Mouse (Mus musculus) hindbrain, embryonic 13.5 days (tissue): Measurements from ENCODE around the gene Clip1. TPM values are rescaled to one million over a fixed set of nuclear protein-coding genes. Genes with fewer than 3 reads are reported as not detected.

ENCODE experiments used
- ATAC-seq: fragments of 200-750 bp; cut with Nextera tagmentation; 2 replicates; pipeline ENCODE4 v1.8.0; 2017; ENCODE audit warnings: moderate TSS enrichment; ENCODE audit not compliant: low FRiP score
- H3K27ac ChIP-seq: fragments of 300-500 bp; sonication (generic); 2 replicates; pipeline ENCODE4 v1.5.1; 2015; ENCODE audit warnings: inconsistent platforms, mild to moderate bottlenecking, moderate library complexity
- H3K27me3 ChIP-seq: fragments of 300-500 bp; sonication (generic); 2 replicates; pipeline ENCODE4 v1.6.1; 2015; ENCODE audit warnings: mild to moderate bottlenecking, inconsistent platforms
- H3K36me3 ChIP-seq: fragments of 300-500 bp; sonication (generic); 2 replicates; pipeline ENCODE4 v1.6.1; 2015; ENCODE audit warnings: mild to moderate bottlenecking, inconsistent platforms
- H3K4me1 ChIP-seq: fragments of 300-500 bp; sonication (generic); replicated peaks from 2 replicates; pipeline ENCODE4 v1.6.1; 2015; ENCODE audit warnings: inconsistent platforms
- H3K4me2 ChIP-seq: fragments of 300-500 bp; sonication (generic); 2 replicates; pipeline ENCODE4 v1.6.1; 2015; ENCODE audit warnings: inconsistent platforms, mild to moderate bottlenecking, moderate library complexity
- H3K4me3 ChIP-seq: fragments of 300-500 bp; sonication (generic); 2 replicates; pipeline ENCODE4 v1.5.1; 2015; ENCODE audit warnings: mild to moderate bottlenecking, inconsistent platforms
- H3K9ac ChIP-seq: fragments of 300-500 bp; sonication (generic); 2 replicates; pipeline ENCODE4 v1.6.1; 2015; ENCODE audit warnings: mild to moderate bottlenecking, inconsistent platforms
- H3K9me3 ChIP-seq: fragments of 300-500 bp; sonication (generic); 2 replicates; pipeline ENCODE4 v1.6.1; 2016; ENCODE audit warnings: inconsistent platforms
- WGBS: fragments of 180-500 bp; shearing (Covaris S2); methylation state at CpG from one replicate; pipeline ENCODE4 v1.1.7; 2015; 5-methylcytosine and 5-hydroxymethylcytosine counted together
- polyA plus RNA-seq: library from polyadenylated mRNA; unstranded; fragments of >200 nt; fragmentation: Nextera tagmentation; extraction: Ambion mirVana; gene quantifications from 2 replicates; pipeline ENCODE4 v1.2.1, GENCODE M21; 2015

Gene Clip1
- polyA plus RNA-seq, 1 experiment from 2014 or later: 80.2 TPM

GRCm38 (mm10) chr5:123573362-123573761, 111.1 kb downstream of the Clip1 start:
- no peaks in the 10 kb centered on the region for H3K9me3 ChIP-seq
- WGBS: 66% methylated on average over 8 of the region's 8 CpGs
- H3K4me3 ChIP-seq: peak overlapping the region; percentile 92
- no peak overlapping the region for H3K9ac ChIP-seq
- no peak overlapping the region for H3K27ac ChIP-seq
- H3K36me3 ChIP-seq: peaks cover 42% of the 10 kb centered on the region
- peak overlapping the region; percentile 85 for H3K4me2 ChIP-seq
- no peaks in the 10 kb centered on the region for H3K27me3 ChIP-seq
- ATAC-seq: peak; percentile 41; the same call in 1 of the 2 replicates
- peaks cover 17% of the 10 kb centered on the region for H3K4me1 ChIP-seq

GRCm38 (mm10) chr5:123572357-123573186, 111.8 kb downstream of the Clip1 start, which contains the start of gene Vps33a:
Gene Vps33a, minus strand, starts transcription at chr5:123573038.
- H3K27ac ChIP-seq: peak within 1 kb of the TSS; percentile 89
- peaks cover 42% of the 10 kb centered on the region for H3K36me3 ChIP-seq
- H3K9ac ChIP-seq: peak within 1 kb of the TSS; percentile 89
- peaks cover 17% of the 10 kb centered on the region for H3K4me1 ChIP-seq
- peak; percentile 89 for ATAC-seq
- H3K4me2 ChIP-seq: peak within 1 kb of the TSS; percentile 85
- H3K4me3 ChIP-seq: peak within 1 kb of the TSS; percentile 92
- H3K27me3 ChIP-seq: no peaks in the 10 kb centered on the region
- under 1% methylated on average over 54 of the region's 54 CpGs for WGBS
- H3K9me3 ChIP-seq: no peaks in the 10 kb centered on the region

GRCm38 (mm10) chr5:123561128-123561527, 123.3 kb downstream of the Clip1 start:
- Histone ChIP-seq H3K4me3 (no peak overlapping the region), H3K36me3 (peaks cover 97% of the 10 kb centered on the region), H3K9ac (no peak overlapping the region), H3K27ac (no peak overlapping the region), H3K4me1 (no peaks in the 10 kb centered on the region), H3K9me3 (no peaks in the 10 kb centered on the region), H3K4me2 (no peak overlapping the region), H3K27me3 (no peaks in the 10 kb centered on the region)
- WGBS: 94% methylated on average over 11 of the region's 11 CpGs
- ATAC-seq: no peak

GRCm38 (mm10) chr5:123559588-123559987, 124.8 kb downstream of the Clip1 start:
- Histone ChIP-seq H3K9ac (no peak overlapping the region), H3K4me1 (no peaks in the 10 kb centered on the region), H3K27me3 (no peaks in the 10 kb centered on the region), H3K36me3 (peaks cover 93% of the 10 kb centered on the region), H3K4me2 (no peak overlapping the region), H3K4me3 (no peak overlapping the region), H3K27ac (no peak overlapping the region), H3K9me3 (no peaks in the 10 kb centered on the region)
- no peak for ATAC-seq
- 93% methylated on average over 8 of the region's 8 CpGs for WGBS

GRCm38 (mm10) chr5:123556451-123556850, 128.0 kb downstream of the Clip1 start:
- no peaks in the 10 kb centered on the region for H3K27me3 ChIP-seq
- WGBS: 72% methylated on average over 2 of the region's 2 CpGs
- H3K36me3 ChIP-seq: peaks cover 68% of the 10 kb centered on the region
- no peak overlapping the region for H3K4me3 ChIP-seq
- no peaks in the 10 kb centered on the region for H3K4me1 ChIP-seq
- no peak for ATAC-seq
- H3K27ac ChIP-seq: no peak overlapping the region
- no peak overlapping the region for H3K9ac ChIP-seq
- no peaks in the 10 kb centered on the region for H3K9me3 ChIP-seq
- no peak overlapping the region for H3K4me2 ChIP-seq

GRCm38 (mm10) chr5:123555693-123556092, 128.7 kb downstream of the Clip1 start:
- ATAC-seq: no peak
- no peak overlapping the region for H3K27ac ChIP-seq
- WGBS: 94% methylated on average over 7 of the region's 7 CpGs
- no peaks in the 10 kb centered on the region for H3K9me3 ChIP-seq
- no peak overlapping the region for H3K4me3 ChIP-seq
- H3K4me2 ChIP-seq: no peak overlapping the region
- no peaks in the 10 kb centered on the region for H3K27me3 ChIP-seq
- no peaks in the 10 kb centered on the region for H3K4me1 ChIP-seq
- H3K9ac ChIP-seq: no peak overlapping the region
- H3K36me3 ChIP-seq: peaks cover 60% of the 10 kb centered on the region

- Histone ChIP-seq H3K36me3 (peaks cover 85% of the 10 kb centered on the region), H3K4me2 (no peak overlapping the region), H3K9ac (no peak overlapping the region), H3K4me1 (no peaks in the 10 kb centered on the region), H3K27ac (no peak overlapping the region), H3K4me3 (no peak overlapping the region), H3K9me3 (no peaks in the 10 kb centered on the region), H3K27me3 (no peaks in the 10 kb centered on the region)
- 95% methylated on average over 10 of the region's 10 CpGs for WGBS
- no peak for ATAC-seq
These were observed 150.6 kb downstream of the Clip1 start for GRCm38 (mm10) chr5:123533801-123534200.

- 91% methylated on average over 8 of the region's 8 CpGs for WGBS
- ATAC-seq: no peak
- H3K4me2 ChIP-seq: no peak overlapping the region
- H3K27me3 ChIP-seq: no peaks in the 10 kb centered on the region
- H3K9me3 ChIP-seq: no peaks in the 10 kb centered on the region
- peaks cover 77% of the 10 kb centered on the region for H3K36me3 ChIP-seq
- no peak overlapping the region for H3K4me3 ChIP-seq
- H3K27ac ChIP-seq: no peak overlapping the region
- no peak overlapping the region for H3K9ac ChIP-seq
- peaks cover 3% of the 10 kb centered on the region for H3K4me1 ChIP-seq
These were observed 154.4 kb downstream of the Clip1 start for GRCm38 (mm10) chr5:123530056-123530455.

- H3K27ac ChIP-seq: no peak overlapping the region
- WGBS: 83% methylated on average over 7 of the region's 7 CpGs
- H3K27me3 ChIP-seq: no peaks in the 10 kb centered on the region
- H3K4me2 ChIP-seq: no peak overlapping the region
- H3K36me3 ChIP-seq: peaks cover 64% of the 10 kb centered on the region
- ATAC-seq: no peak
- H3K9ac ChIP-seq: no peak overlapping the region
- H3K4me3 ChIP-seq: no peak overlapping the region
- H3K4me1 ChIP-seq: peaks cover 10% of the 10 kb centered on the region
- H3K9me3 ChIP-seq: no peaks in the 10 kb centered on the region
These were observed 155.8 kb downstream of the Clip1 start for GRCm38 (mm10) chr5:123528641-123529040.

Other genes with a start within 250 kb of the Clip1 start
- gene Lrrc43, start 195.3 kb downstream of the Clip1 start, polyA plus RNA-seq: 0.16 and 0.22 TPM in 2 replicates
- not detected in 2 replicates for gene Il31, start 195.1 kb downstream of the Clip1 start, polyA plus RNA-seq
- 1.1 and 1.6 TPM in 2 replicates for gene B3gnt4, start 174.2 kb downstream of the Clip1 start, polyA plus RNA-seq
- gene Diablo, start 160.4 kb downstream of the Clip1 start, polyA plus RNA-seq: 119 and 120 TPM in 2 replicates
- 3.5 and 4.8 TPM in 2 replicates for gene Gm49027, start 159.1 kb downstream of the Clip1 start, polyA plus RNA-seq
- gene Vps33a, start 111.6 kb downstream of the Clip1 start, polyA plus RNA-seq: 39.9 and 44.9 TPM in 2 replicates
- gene Zcchc8, start 36.5 kb upstream of the Clip1 start, polyA plus RNA-seq: 68.7 and 70.7 TPM in 2 replicates
- 169 and 177 TPM in 2 replicates for gene Rsrc2, start 64.8 kb upstream of the Clip1 start, polyA plus RNA-seq
- 7.2 and 7.4 TPM in 2 replicates for gene Kntc1, start 65.1 kb upstream of the Clip1 start, polyA plus RNA-seq
- gene Hcar2, start 180.9 kb upstream of the Clip1 start, polyA plus RNA-seq: not detected in 2 replicates
- 0.34 and 0.39 TPM in 2 replicates for gene Hcar1, start 195.4 kb upstream of the Clip1 start, polyA plus RNA-seq
- 143 and 146 TPM in 2 replicates for gene Denr, start 222.6 kb upstream of the Clip1 start, polyA plus RNA-seq
- gene Gm43518, start 242.8 kb upstream of the Clip1 start, polyA plus RNA-seq: 5.6 and 5.8 TPM in 2 replicates
- 6.2 and 7.8 TPM in 2 replicates for gene Ccdc62, start 246.1 kb upstream of the Clip1 start, polyA plus RNA-seq